Mouse (Mus musculus): ENCODE measurements at regions not wholly inside any gene's neighbourhood (a gene's known extent, or its start where the extent isn't known, plus 50 kb on each side); places are given as distances from the start of the nearest gene placed in this dataset.

- H3K36me3 ChIP-seq (ENCODE audit: control insufficient read depth, insufficient read depth, low read length) = no peaks in the 10 kb centered on the region
- WGBS = 87% methylated on average over 3 of the region's 3 CpGs
- no peak overlapping the region for H3K27ac ChIP-seq (ENCODE audit: insufficient read depth, low read length)
- H3K27me3 ChIP-seq (ENCODE audit: control insufficient read depth, insufficient read depth, low read length) = no peaks in the 10 kb centered on the region
- H3K4me1 ChIP-seq (ENCODE audit: control insufficient read depth, insufficient read depth, insufficient read length) = no peaks in the 10 kb centered on the region
- DNase-seq (ENCODE audit: low read depth in 1 of 2, low spot score in 2 of 2) = no peak
- TF ChIP-seq CTCF (IDR thresholded peaks at IDR 0.05; ENCODE audit: extremely low read depth, insufficient read depth, insufficient read length, insufficient replicate concordance) (no peak), POLR2A (IDR thresholded peaks at IDR 0.05; ENCODE audit: low read depth, low read length) (no peak)
- H3K4me3 ChIP-seq (ENCODE audit: extremely low read depth, insufficient read depth, insufficient read length) = no peak overlapping the region
These were observed 295.4 kb upstream of the Ube2e3 start for GRCm38 (mm10) chr2:78572492-78572891.

GRCm38 (mm10) chr2:78558128-78558527 lies 309.8 kb upstream of the Ube2e3 start:
- WGBS = 88% methylated on average over 1 of the region's 1 CpGs
- DNase-seq (ENCODE audit: low read depth in 1 of 2, low spot score in 2 of 2) = no peak
- no peak overlapping the region for H3K4me3 ChIP-seq (ENCODE audit: extremely low read depth, insufficient read depth, insufficient read length)
- TF ChIP-seq POLR2A (IDR thresholded peaks at IDR 0.05; ENCODE audit: low read depth, low read length) = no peak
- TF ChIP-seq CTCF (IDR thresholded peaks at IDR 0.05; ENCODE audit: extremely low read depth, insufficient read depth, insufficient read length, insufficient replicate concordance) = no peak
- no peak overlapping the region for H3K27ac ChIP-seq (ENCODE audit: insufficient read depth, low read length)
- no peaks in the 10 kb centered on the region for H3K4me1 ChIP-seq (ENCODE audit: control insufficient read depth, insufficient read depth, insufficient read length)
- H3K36me3 ChIP-seq (ENCODE audit: control insufficient read depth, insufficient read depth, low read length) = no peaks in the 10 kb centered on the region
- H3K27me3 ChIP-seq (ENCODE audit: control insufficient read depth, insufficient read depth, low read length) = no peaks in the 10 kb centered on the region

GRCm38 (mm10) chr2:78551085-78551484 lies 316.8 kb upstream of the Ube2e3 start:
- H3K4me1 ChIP-seq (ENCODE audit: control insufficient read depth, insufficient read depth, insufficient read length) = no peaks in the 10 kb centered on the region
- no peaks in the 10 kb centered on the region for H3K27me3 ChIP-seq (ENCODE audit: control insufficient read depth, insufficient read depth, low read length)
- WGBS = 90% methylated on average over 4 of the region's 4 CpGs
- H3K27ac ChIP-seq (ENCODE audit: insufficient read depth, low read length) = no peak overlapping the region
- no peak for TF ChIP-seq POLR2A (IDR thresholded peaks at IDR 0.05; ENCODE audit: low read depth, low read length)
- no peak for TF ChIP-seq CTCF (IDR thresholded peaks at IDR 0.05; ENCODE audit: extremely low read depth, insufficient read depth, insufficient read length, insufficient replicate concordance)
- no peak overlapping the region for H3K4me3 ChIP-seq (ENCODE audit: extremely low read depth, insufficient read depth, insufficient read length)
- H3K36me3 ChIP-seq (ENCODE audit: control insufficient read depth, insufficient read depth, low read length) = no peaks in the 10 kb centered on the region
- DNase-seq (ENCODE audit: low read depth in 1 of 2, low spot score in 2 of 2) = no peak

GRCm38 (mm10) chr2:78548683-78549467 lies 319.0 kb upstream of the Ube2e3 start:
- Histone ChIP-seq H3K27me3 (ENCODE audit: control insufficient read depth, insufficient read depth, low read length) (no peaks in the 10 kb centered on the region), H3K27ac (ENCODE audit: insufficient read depth, low read length) (no peak overlapping the region), H3K4me1 (ENCODE audit: control insufficient read depth, insufficient read depth, insufficient read length) (no peaks in the 10 kb centered on the region), H3K36me3 (ENCODE audit: control insufficient read depth, insufficient read depth, low read length) (no peaks in the 10 kb centered on the region), H3K4me3 (ENCODE audit: extremely low read depth, insufficient read depth, insufficient read length) (no peak overlapping the region)
- TF ChIP-seq CTCF (IDR thresholded peaks at IDR 0.05; ENCODE audit: extremely low read depth, insufficient read depth, insufficient read length, insufficient replicate concordance) (no peak), POLR2A (IDR thresholded peaks at IDR 0.05; ENCODE audit: low read depth, low read length) (no peak)
- no peak for DNase-seq (ENCODE audit: low read depth in 1 of 2, low spot score in 2 of 2)
- 86% methylated on average over 4 of the region's 4 CpGs for WGBS

GRCm38 (mm10) chr2:78547286-78547685 lies 320.6 kb upstream of the Ube2e3 start:
- Histone ChIP-seq H3K4me1 (ENCODE audit: control insufficient read depth, insufficient read depth, insufficient read length) (no peaks in the 10 kb centered on the region), H3K27me3 (ENCODE audit: control insufficient read depth, insufficient read depth, low read length) (no peaks in the 10 kb centered on the region), H3K27ac (ENCODE audit: insufficient read depth, low read length) (no peak overlapping the region), H3K4me3 (ENCODE audit: extremely low read depth, insufficient read depth, insufficient read length) (no peak overlapping the region), H3K36me3 (ENCODE audit: control insufficient read depth, insufficient read depth, low read length) (no peaks in the 10 kb centered on the region)
- 85% methylated on average over 4 of the region's 4 CpGs for WGBS
- DNase-seq (ENCODE audit: low read depth in 1 of 2, low spot score in 2 of 2) = no peak
- TF ChIP-seq POLR2A (IDR thresholded peaks at IDR 0.05; ENCODE audit: low read depth, low read length) = no peak
- TF ChIP-seq CTCF (IDR thresholded peaks at IDR 0.05; ENCODE audit: extremely low read depth, insufficient read depth, insufficient read length, insufficient replicate concordance) = no peak

- TF ChIP-seq POLR2A (IDR thresholded peaks at IDR 0.05; ENCODE audit: low read depth, low read length) = no peak
- TF ChIP-seq CTCF (IDR thresholded peaks at IDR 0.05; ENCODE audit: extremely low read depth, insufficient read depth, insufficient read length, insufficient replicate concordance) = no peak
- Histone ChIP-seq H3K36me3 (ENCODE audit: control insufficient read depth, insufficient read depth, low read length) (no peaks in the 10 kb centered on the region), H3K4me3 (ENCODE audit: extremely low read depth, insufficient read depth, insufficient read length) (no peak overlapping the region), H3K27ac (ENCODE audit: insufficient read depth, low read length) (no peak overlapping the region), H3K4me1 (ENCODE audit: control insufficient read depth, insufficient read depth, insufficient read length) (no peaks in the 10 kb centered on the region), H3K27me3 (ENCODE audit: control insufficient read depth, insufficient read depth, low read length) (no peaks in the 10 kb centered on the region)
- WGBS = 78% methylated on average over 3 of the region's 3 CpGs
- no peak for DNase-seq (ENCODE audit: low read depth in 1 of 2, low spot score in 2 of 2)
These were observed 327.5 kb upstream of the Ube2e3 start for GRCm38 (mm10) chr2:78540422-78540821.

- H3K36me3 ChIP-seq (ENCODE audit: control insufficient read depth, insufficient read depth, low read length) = no peaks in the 10 kb centered on the region
- WGBS = 76% methylated on average over 5 of the region's 5 CpGs
- H3K4me3 ChIP-seq (ENCODE audit: extremely low read depth, insufficient read depth, insufficient read length) = no peak overlapping the region
- no peaks in the 10 kb centered on the region for H3K27me3 ChIP-seq (ENCODE audit: control insufficient read depth, insufficient read depth, low read length)
- no peak for DNase-seq (ENCODE audit: low read depth in 1 of 2, low spot score in 2 of 2)
- no peaks in the 10 kb centered on the region for H3K4me1 ChIP-seq (ENCODE audit: control insufficient read depth, insufficient read depth, insufficient read length)
- H3K27ac ChIP-seq (ENCODE audit: insufficient read depth, low read length) = no peak overlapping the region
- TF ChIP-seq POLR2A (IDR thresholded peaks at IDR 0.05; ENCODE audit: low read depth, low read length) (no peak), CTCF (IDR thresholded peaks at IDR 0.05; ENCODE audit: extremely low read depth, insufficient read depth, insufficient read length, insufficient replicate concordance) (no peak)
These were observed 328.2 kb upstream of the Ube2e3 start for GRCm38 (mm10) chr2:78539592-78540300.

Data from spleen, adult 2 months (tissue).